Mouse (Mus musculus) erythroblast, adult 5-6 weeks (primary cell): ENCODE measurements around the gene Zcwpw1. TPM values are rescaled to one million over a fixed set of nuclear protein-coding genes. Genes with fewer than 3 reads are reported as not detected.
"Not testable (repeated sequence)": the region's sequence is repeated elsewhere in the genome, so short reads cannot be mapped to it uniquely, and the experiment has no call there.

ENCODE experiments used
- ATAC-seq: replicated peaks from 2 replicates; pipeline ENCODE4 v1.8.0; 2016; ENCODE audit warnings: moderate number of reproducible peaks, mild to moderate bottlenecking, moderate TSS enrichment, inconsistent platforms; ENCODE audit not compliant: poor library complexity, low FRiP score, severe bottlenecking
- total RNA-seq, 2 experiments: library from RNA; stranded (forward) in 1 of 2; stranded (reverse) in 1 of 2; fragments of 150-400 nt in 1 of 2; fragments of 200-764, 138-1000 nt in 1 of 2; gene quantifications; 2 replicates each; pipeline versions ENCODE4 v1.2.3 to v1.2.4; 2015 to 2017; ENCODE audit warnings: low replicate concordance in 2 of 2

Zcwpw1 gene
- total RNA-seq, 2 experiments from 2014 or later = 1.7 to 5.5 TPM

DNA sequence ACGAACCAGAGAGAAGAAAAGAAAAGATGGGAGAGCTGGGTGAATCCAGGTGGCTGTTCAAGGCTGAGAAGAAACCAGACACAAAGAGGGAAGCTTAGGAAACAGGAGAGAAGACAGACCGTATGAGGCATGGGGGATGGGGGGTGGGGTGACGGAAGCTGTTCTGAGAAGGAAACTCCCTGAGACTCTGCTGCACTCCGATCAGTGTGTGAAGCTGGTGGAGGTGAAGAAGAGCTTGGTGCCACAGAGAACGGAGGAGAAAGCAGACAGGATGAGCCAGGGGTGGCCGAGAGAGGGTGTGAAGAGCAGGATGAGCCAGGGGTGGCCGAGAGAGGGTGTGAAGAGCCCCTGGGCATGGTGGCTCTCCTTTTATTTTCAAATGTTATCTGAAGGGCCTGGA, 38.8 kb downstream of the Zcwpw1 start:
- ATAC-seq = no peak

DNA sequence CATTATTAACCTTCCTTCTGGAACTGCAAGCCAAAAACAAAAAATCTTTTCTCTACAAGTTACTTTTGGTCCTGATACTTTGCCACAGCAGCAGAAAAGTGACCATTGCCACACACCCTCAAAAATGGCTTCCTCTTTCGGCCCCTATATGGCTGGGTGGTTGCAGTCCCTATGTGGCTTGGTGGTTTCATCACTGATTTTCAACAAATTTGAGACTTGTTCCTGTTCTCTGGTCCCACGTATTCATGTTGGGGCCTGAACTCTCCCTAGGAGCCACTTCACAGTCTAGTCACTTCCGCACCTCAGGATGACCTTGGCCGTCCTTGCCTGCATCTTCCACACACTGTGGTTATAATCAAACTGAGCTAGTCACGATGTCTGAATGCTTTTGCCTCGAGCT, 41.1 kb downstream of the Zcwpw1 start:
- no peak for ATAC-seq

DNA sequence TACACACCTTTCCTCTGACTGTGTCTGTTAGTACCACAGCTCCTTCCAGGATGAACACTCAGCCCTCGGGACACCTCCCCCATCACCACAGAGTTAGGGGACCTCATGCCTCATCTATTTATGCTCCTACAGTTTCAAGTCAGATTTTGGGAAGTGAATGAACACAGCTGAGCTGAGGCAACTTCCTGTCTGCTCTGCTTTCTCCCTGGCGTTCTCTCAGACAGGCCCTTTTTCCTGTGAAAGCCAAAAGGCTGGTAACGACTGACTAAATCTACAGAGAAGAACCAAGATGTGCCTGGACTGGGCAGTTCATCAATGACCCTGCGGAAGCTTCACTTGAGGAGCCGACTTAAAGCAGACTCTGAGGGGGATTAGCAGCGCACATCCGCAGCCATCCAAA, 42.6 kb downstream of the Zcwpw1 start:
- no peak for ATAC-seq

DNA sequence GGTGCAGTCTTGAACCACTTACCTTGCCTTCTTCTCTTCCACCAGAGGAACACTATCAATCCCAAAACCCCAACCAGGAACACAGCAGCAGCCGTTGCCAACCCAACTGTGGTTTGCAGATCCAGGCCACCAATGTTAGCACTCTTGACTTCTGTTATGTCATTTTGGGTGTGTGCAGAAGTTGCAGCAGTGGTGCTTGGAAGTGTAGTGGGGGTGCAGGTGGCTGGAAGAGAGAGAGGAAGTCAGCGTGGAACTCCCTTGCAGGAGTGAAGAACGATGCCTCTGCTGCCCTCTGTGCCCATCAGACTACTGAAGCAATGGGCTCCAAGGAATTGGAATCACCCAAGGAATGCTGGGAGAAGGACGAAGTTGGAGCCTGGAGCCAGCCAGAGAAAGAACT, 43.5 kb downstream of the Zcwpw1 start:
- no peak for ATAC-seq

- no peak for ATAC-seq
Measured at GRCm38 (mm10) chr5:137831506-137831905, 43.9 kb downstream of the Zcwpw1 start.

- no peak for ATAC-seq
Measured at GRCm38 (mm10) chr5:137833500-137833899, 45.9 kb downstream of the Zcwpw1 start.

DNA sequence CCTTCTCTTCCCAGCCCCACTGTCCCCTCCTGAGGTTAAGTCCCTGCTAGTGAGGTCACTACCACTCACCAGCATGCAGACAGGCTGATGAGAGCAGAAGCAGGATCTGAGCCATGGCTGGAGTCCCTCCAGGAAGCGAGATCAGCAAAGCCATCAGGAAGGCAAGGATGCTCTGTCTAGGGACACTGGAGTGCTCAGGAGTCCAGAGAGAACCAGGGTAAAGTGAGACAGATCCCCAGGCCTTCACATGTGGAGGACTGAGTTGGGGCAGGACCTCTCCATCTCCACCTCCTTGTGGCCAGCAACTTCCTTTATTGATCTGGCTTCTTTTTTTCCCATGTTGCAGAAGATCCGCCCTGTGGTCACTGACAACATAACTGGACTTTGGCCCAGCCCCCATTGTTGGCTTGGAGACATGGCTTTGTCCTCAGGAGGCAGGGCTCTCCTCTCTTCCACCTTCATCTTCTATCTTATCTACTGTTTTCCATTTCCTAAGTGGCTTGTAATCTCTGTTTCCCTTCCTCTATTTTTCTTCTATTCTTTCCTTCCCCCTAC, 48.4 kb downstream of the Zcwpw1 start, which contains the start of gene Pilra:
Gene Pilra, minus strand, starts transcription at position 316 of the 555 bp plus-strand sequence.
- not testable (repeated sequence) for ATAC-seq

- ATAC-seq = no peak
Measured at GRCm38 (mm10) chr5:137836611-137837010, 49.0 kb downstream of the Zcwpw1 start.

- ATAC-seq = not testable (repeated sequence)
Measured at GRCm38 (mm10) chr5:137837110-137837509, 49.5 kb downstream of the Zcwpw1 start.

- ATAC-seq = not testable (repeated sequence)
Measured at GRCm38 (mm10) chr5:137850313-137850712, 62.7 kb downstream of the Zcwpw1 start.

GRCm38 (mm10) chr5:137854907-137855306, 67.3 kb downstream of the Zcwpw1 start:
- not testable (repeated sequence) for ATAC-seq

- not testable (repeated sequence) for ATAC-seq
Measured at GRCm38 (mm10) chr5:137856870-137857269, 69.3 kb downstream of the Zcwpw1 start.

DNA sequence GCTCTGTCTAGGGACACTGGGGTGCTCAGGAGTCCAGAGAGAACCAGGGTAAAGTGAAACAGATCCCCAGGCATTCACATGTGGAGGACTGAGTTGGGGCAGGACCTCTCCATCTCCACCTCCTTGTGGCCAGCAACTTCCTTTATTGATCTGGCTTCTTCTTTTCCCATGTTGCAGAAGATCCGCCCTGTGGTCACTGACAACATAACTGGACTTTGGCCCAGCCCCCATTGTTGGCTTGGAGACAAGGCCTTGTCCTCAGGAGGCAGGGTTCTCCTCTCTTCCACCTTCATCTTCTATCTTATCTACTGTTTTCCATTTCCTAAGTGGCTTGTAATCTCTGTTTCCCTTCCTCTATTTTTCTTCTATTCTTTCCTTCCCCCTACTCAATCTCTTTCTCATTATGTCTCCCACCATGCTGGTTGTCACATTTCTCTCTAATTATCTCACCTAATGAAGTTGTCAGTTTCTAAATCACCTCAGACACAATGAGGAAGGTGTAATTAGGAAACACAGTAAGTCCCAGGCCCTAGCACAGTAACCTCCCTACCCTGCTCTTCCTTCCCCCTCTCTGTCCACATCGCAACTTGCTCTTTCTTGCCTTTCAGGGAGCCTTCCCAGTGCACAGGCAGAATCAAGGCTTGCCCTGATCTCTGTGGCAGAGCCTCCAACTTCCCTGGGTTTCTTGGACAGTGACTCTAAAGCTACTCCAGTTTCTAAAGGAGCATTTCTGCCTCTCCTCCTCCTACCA, 70.5 kb downstream of the Zcwpw1 start, which contains the start of gene Pilrb1:
Gene Pilrb1, minus strand, starts transcription at position 147 of the 751 bp plus-strand sequence.
- not testable (repeated sequence) for ATAC-seq

- ATAC-seq = not testable (repeated sequence)
Measured at GRCm38 (mm10) chr5:137864008-137864407, 76.4 kb downstream of the Zcwpw1 start.

DNA sequence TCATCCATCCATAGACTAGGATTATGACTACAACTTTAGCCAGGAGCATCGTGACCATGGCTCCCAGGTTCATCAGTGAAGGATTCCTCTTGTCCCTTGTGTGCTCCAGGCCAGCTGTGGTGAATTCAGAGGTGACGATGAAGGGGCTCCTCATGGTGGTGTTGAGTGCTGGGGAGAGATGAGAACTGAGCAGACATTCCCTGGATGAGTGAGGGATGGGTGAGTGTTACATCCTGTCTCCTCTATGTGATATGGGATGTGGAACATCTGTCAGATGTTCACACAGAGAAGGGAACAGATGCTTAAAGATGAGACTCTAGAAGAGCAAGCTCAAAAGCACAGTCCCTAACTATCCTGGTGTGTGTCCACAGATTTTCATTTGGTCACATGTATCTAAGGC, 81.0 kb downstream of the Zcwpw1 start:
- not testable (repeated sequence) for ATAC-seq

DNA sequence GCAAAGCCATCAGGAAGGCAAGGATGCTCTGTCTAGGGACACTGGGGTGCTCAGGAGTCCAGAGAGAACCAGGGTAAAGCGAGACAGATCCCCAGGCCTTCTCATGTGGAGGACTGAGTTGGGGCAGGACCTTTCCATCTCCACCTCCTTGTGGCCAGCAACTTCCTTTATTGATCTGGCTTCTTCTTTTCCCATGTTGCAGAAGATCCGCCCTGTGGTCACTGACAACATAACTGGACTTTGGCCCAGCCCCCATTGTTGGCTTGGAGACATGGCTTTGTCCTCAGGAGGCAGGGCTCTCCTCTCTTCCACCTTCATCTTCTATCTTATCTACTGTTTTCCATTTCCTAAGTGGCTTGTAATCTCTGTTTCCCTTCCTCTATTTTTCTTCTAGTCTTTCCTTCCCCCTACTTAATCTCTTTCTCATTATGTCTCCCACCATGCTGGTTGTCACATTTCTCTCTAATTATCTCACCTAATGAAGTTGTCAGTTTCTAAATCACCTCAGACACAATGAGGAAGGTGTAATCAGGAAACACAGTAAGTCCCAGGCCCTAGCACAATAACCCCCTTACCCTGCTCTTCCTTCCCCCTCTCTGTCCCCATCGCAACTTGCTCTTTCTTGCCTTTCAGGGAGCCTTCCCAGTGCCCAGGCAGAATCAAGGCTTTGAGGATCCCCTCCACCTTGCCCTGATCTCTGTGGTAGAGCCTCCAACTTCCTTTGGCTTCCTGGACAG, 84.2 kb downstream of the Zcwpw1 start, which contains the start of gene Pilrb2:
Gene Pilrb2, minus strand, starts transcription at position 172 of the 737 bp plus-strand sequence.
- ATAC-seq = not testable (repeated sequence)

Other genes with a start within 250 kb of the Zcwpw1 start
- gene Actl6b, start 234.3 kb upstream of the Zcwpw1 start, total RNA-seq (2015; ENCODE audit: low replicate concordance) = not detected in 2 replicates
- not detected in 2 replicates for gene Actl6b, start 234.3 kb upstream of the Zcwpw1 start, total RNA-seq (2017; ENCODE audit: low replicate concordance)
- gene Tfr2, start 218.0 kb upstream of the Zcwpw1 start, total RNA-seq (2015; ENCODE audit: low replicate concordance) = 11.9 and 16.5 TPM in 2 replicates
- gene Tfr2, start 218.0 kb upstream of the Zcwpw1 start, total RNA-seq (2017; ENCODE audit: low replicate concordance) = 11.8 and 13.7 TPM in 2 replicates
- gene Mospd3, start 186.7 kb upstream of the Zcwpw1 start, total RNA-seq (2015; ENCODE audit: low replicate concordance) = 18.6 and 37.2 TPM in 2 replicates
- 0.43 TPM in 1 of 2 replicates, not detected in the other for gene Mospd3, start 186.7 kb upstream of the Zcwpw1 start, total RNA-seq (2017; ENCODE audit: low replicate concordance)
- gene Pcolce, start 174.0 kb upstream of the Zcwpw1 start, total RNA-seq (2015; ENCODE audit: low replicate concordance) = not detected in 2 replicates
- not detected in 2 replicates for gene Pcolce, start 174.0 kb upstream of the Zcwpw1 start, total RNA-seq (2017; ENCODE audit: low replicate concordance)
- gene Fbxo24, start 158.8 kb upstream of the Zcwpw1 start, total RNA-seq (2015; ENCODE audit: low replicate concordance) = not detected in 2 replicates
- not detected in 2 replicates for gene Fbxo24, start 158.8 kb upstream of the Zcwpw1 start, total RNA-seq (2017; ENCODE audit: low replicate concordance)
- gene Lrch4, start 158.7 kb upstream of the Zcwpw1 start, total RNA-seq (2015; ENCODE audit: low replicate concordance) = 9.0 and 27.2 TPM in 2 replicates
- 10.6 and 13.9 TPM in 2 replicates for gene Lrch4, start 158.7 kb upstream of the Zcwpw1 start, total RNA-seq (2017; ENCODE audit: low replicate concordance)
- gene Gm20605, start 158.6 kb upstream of the Zcwpw1 start, total RNA-seq (2015; ENCODE audit: low replicate concordance) = 1.9 and 6.3 TPM in 2 replicates
- 0.94 and 4.7 TPM in 2 replicates for gene Gm20605, start 158.6 kb upstream of the Zcwpw1 start, total RNA-seq (2017; ENCODE audit: low replicate concordance)
- 11.0 and 17.1 TPM in 2 replicates for gene Sap25, start 146.5 kb upstream of the Zcwpw1 start, total RNA-seq (2015; ENCODE audit: low replicate concordance)
- 3.1 and 4.8 TPM in 2 replicates for gene Sap25, start 146.5 kb upstream of the Zcwpw1 start, total RNA-seq (2017; ENCODE audit: low replicate concordance)
- not detected in 2 replicates for gene Irs3, start 142.1 kb upstream of the Zcwpw1 start, total RNA-seq (2015; ENCODE audit: low replicate concordance)
- gene Irs3, start 142.1 kb upstream of the Zcwpw1 start, total RNA-seq (2017; ENCODE audit: low replicate concordance) = not detected in 2 replicates
- gene Agfg2, start 103.1 kb upstream of the Zcwpw1 start, total RNA-seq (2015; ENCODE audit: low replicate concordance) = 9.6 and 12.1 TPM in 2 replicates
- 20.5 and 24.5 TPM in 2 replicates for gene Agfg2, start 103.1 kb upstream of the Zcwpw1 start, total RNA-seq (2017; ENCODE audit: low replicate concordance)
- gene Nyap1, start 46.2 kb upstream of the Zcwpw1 start, total RNA-seq (2015; ENCODE audit: low replicate concordance) = 0.38 TPM in 1 of 2 replicates, not detected in the other
- 0.84 and 1.4 TPM in 2 replicates for gene Nyap1, start 46.2 kb upstream of the Zcwpw1 start, total RNA-seq (2017; ENCODE audit: low replicate concordance)
- gene Tsc22d4, start 42.1 kb upstream of the Zcwpw1 start, total RNA-seq (2015; ENCODE audit: low replicate concordance) = 24.5 and 44.6 TPM in 2 replicates
- gene Tsc22d4, start 42.1 kb upstream of the Zcwpw1 start, total RNA-seq (2017; ENCODE audit: low replicate concordance) = 69.5 and 76.3 TPM in 2 replicates
- 6.5 and 24.2 TPM in 2 replicates for gene Ppp1r35, start 8.9 kb upstream of the Zcwpw1 start, total RNA-seq (2015; ENCODE audit: low replicate concordance)
- gene Ppp1r35, start 8.9 kb upstream of the Zcwpw1 start, total RNA-seq (2017; ENCODE audit: low replicate concordance) = 6.4 and 12.0 TPM in 2 replicates
- 7.7 and 11.7 TPM in 2 replicates for gene Mepce, start 143 bp upstream of the Zcwpw1 start, total RNA-seq (2015; ENCODE audit: low replicate concordance)
- gene Mepce, start 143 bp upstream of the Zcwpw1 start, total RNA-seq (2017; ENCODE audit: low replicate concordance) = 4.8 and 14.4 TPM in 2 replicates
- 18.0 and 45.2 TPM in 2 replicates for gene Pilra, start 48.5 kb downstream of the Zcwpw1 start, total RNA-seq (2015; ENCODE audit: low replicate concordance)
- gene Pilra, start 48.5 kb downstream of the Zcwpw1 start, total RNA-seq (2017; ENCODE audit: low replicate concordance) = 13.0 and 21.6 TPM in 2 replicates
- gene Pilrb1, start 70.3 kb downstream of the Zcwpw1 start, total RNA-seq (2015; ENCODE audit: low replicate concordance) = 33.9 and 54.4 TPM in 2 replicates
- gene Pilrb1, start 70.3 kb downstream of the Zcwpw1 start, total RNA-seq (2017; ENCODE audit: low replicate concordance) = 17.3 and 18.4 TPM in 2 replicates
- gene Pilrb2, start 84.0 kb downstream of the Zcwpw1 start, total RNA-seq (2015; ENCODE audit: low replicate concordance) = 45.1 and 49.0 TPM in 2 replicates
- gene Pilrb2, start 84.0 kb downstream of the Zcwpw1 start, total RNA-seq (2017; ENCODE audit: low replicate concordance) = 12.4 and 30.1 TPM in 2 replicates
- gene Cyp3a13, start 133.8 kb downstream of the Zcwpw1 start, total RNA-seq (2015; ENCODE audit: low replicate concordance) = not detected in 2 replicates
- 0.09 TPM in 1 of 2 replicates, not detected in the other for gene Cyp3a13, start 133.8 kb downstream of the Zcwpw1 start, total RNA-seq (2017; ENCODE audit: low replicate concordance)
- gene Gjc3, start 175.3 kb downstream of the Zcwpw1 start, total RNA-seq (2015; ENCODE audit: low replicate concordance) = not detected in 2 replicates
- gene Gjc3, start 175.3 kb downstream of the Zcwpw1 start, total RNA-seq (2017; ENCODE audit: low replicate concordance) = not detected in 2 replicates
- gene Azgp1, start 193.7 kb downstream of the Zcwpw1 start, total RNA-seq (2015; ENCODE audit: low replicate concordance) = not detected in 2 replicates
- gene Azgp1, start 193.7 kb downstream of the Zcwpw1 start, total RNA-seq (2017; ENCODE audit: low replicate concordance) = not detected in 2 replicates
- gene Smok3a, start 233.5 kb downstream of the Zcwpw1 start, total RNA-seq (2015; ENCODE audit: low replicate concordance) = not detected in 2 replicates
- 0.09 TPM in 1 of 2 replicates, not detected in the other for gene Smok3a, start 233.5 kb downstream of the Zcwpw1 start, total RNA-seq (2017; ENCODE audit: low replicate concordance)
- gene Smok3b, start 233.6 kb downstream of the Zcwpw1 start, total RNA-seq (2015; ENCODE audit: low replicate concordance) = not detected in 2 replicates
- gene Smok3b, start 233.6 kb downstream of the Zcwpw1 start, total RNA-seq (2017; ENCODE audit: low replicate concordance) = not detected in 2 replicates